In genomic region chr13:48659254-48660220, GRCm38 (mm10) we compare ENCODE assay signal across 9 mouse cellular contexts. TPM values are rescaled to one million over a fixed set of nuclear protein-coding genes. Genes with fewer than 3 reads are reported as not detected.
DNase-seq lines count a peak whose midpoint lies in the region; ATAC-seq lines count a peak whose summit lies in the region.
"Had no signal": no experiment of that assay in that cellular context is flagged by ENCODE, and none has a peak within 500 bp of the region (broad histone marks: within the 10 kb centered on the region; RNA-seq: fewer than 3 reads in every experiment).

No protein-coding gene starts in this region.

- ATAC-seq in lung, embryonic 15.5 days (ENCODE audit: borderline replicate concordance, extremely low read depth, low FRiP score, low TSS enrichment): no peak
- ATAC-seq in heart, embryonic 16.5 days (replicated peaks; ENCODE audit: extremely low read depth, insufficient read depth, low FRiP score): no peak
- ATAC-seq in liver, embryonic 16.5 days (ENCODE audit: low read depth): no peak

- H3K4me3 ChIP-seq in lung, embryonic 15.5 days: peak overlapping the region; percentile 16
- peak overlapping the region; percentile 36 for H3K4me3 ChIP-seq in heart, embryonic 16.5 days (ENCODE audit: low read length)
- peak overlapping the region; percentile 6; the same call in 1 of the 2 replicates for H3K4me3 ChIP-seq in liver, embryonic 16.5 days (ENCODE audit: low read depth, low read length)

- no peak overlapping the region for H3K27ac ChIP-seq in lung, embryonic 15.5 days
- H3K27ac ChIP-seq in heart, embryonic 16.5 days (ENCODE audit: low read length): no peak overlapping the region
- no peak overlapping the region for H3K27ac ChIP-seq in liver, embryonic 16.5 days (ENCODE audit: low read length)

- peaks cover 35% of the 10 kb centered on the region for H3K4me1 ChIP-seq in lung, embryonic 15.5 days
- peaks cover 15% of the 10 kb centered on the region for H3K4me1 ChIP-seq in heart, embryonic 16.5 days (ENCODE audit: control insufficient read depth, insufficient read depth, low read length)
- no peaks in the 10 kb centered on the region; the same call in 1 of the 2 replicates for H3K4me1 ChIP-seq in liver, embryonic 16.5 days (ENCODE audit: control insufficient read depth, low read depth, low read length)

- 2% methylated on average over 38 of the region's 38 CpGs for WGBS in lung, embryonic 15.5 days
- WGBS in heart, embryonic 16.5 days: 2% methylated on average over 38 of the region's 38 CpGs
- WGBS in liver, embryonic 16.5 days (ENCODE audit: insufficient replicate concordance): 1% methylated on average over 38 of the region's 38 CpGs

- no peaks in the 10 kb centered on the region for H3K36me3 ChIP-seq in lung, embryonic 15.5 days
- H3K36me3 ChIP-seq in heart, embryonic 16.5 days (ENCODE audit: control insufficient read depth, insufficient read depth): no peaks in the 10 kb centered on the region
- no peaks in the 10 kb centered on the region for H3K36me3 ChIP-seq in liver, embryonic 16.5 days (ENCODE audit: control insufficient read depth, insufficient read depth)

- no peaks in the 10 kb centered on the region for H3K9me3 ChIP-seq in lung, embryonic 15.5 days
- no peaks in the 10 kb centered on the region for H3K9me3 ChIP-seq in heart, embryonic 16.5 days (replicated peaks; ENCODE audit: control insufficient read depth, low read length)
- H3K9me3 ChIP-seq in liver, embryonic 16.5 days (replicated peaks; ENCODE audit: control insufficient read depth, low read length): no peaks in the 10 kb centered on the region

- peaks cover 97% of the 10 kb centered on the region for H3K27me3 ChIP-seq in lung, embryonic 15.5 days
- peaks cover 96% of the 10 kb centered on the region for H3K27me3 ChIP-seq in heart, embryonic 16.5 days (ENCODE audit: control insufficient read depth, insufficient read depth, low read length)
- H3K27me3 ChIP-seq in liver, embryonic 16.5 days (ENCODE audit: control insufficient read depth, insufficient read depth, low read depth, low read length): peaks cover 93% of the 10 kb centered on the region

- peak overlapping the region; percentile 49 for H3K4me2 ChIP-seq in lung, embryonic 15.5 days
- H3K4me2 ChIP-seq in heart, embryonic 16.5 days (ENCODE audit: low read depth, low read length): peak overlapping the region; percentile 51
- 0 out of 2 replicates have a peak overlapping the region, but pooled peaks have one; percentile 21 for H3K4me2 ChIP-seq in liver, embryonic 16.5 days (ENCODE audit: low read depth, low read length)

- DNase-seq in lung, postnatal 25 days (ENCODE audit: low spot score): no peak
- DNase-seq in embryo, embryonic 9.5 days (ENCODE audit: extremely low spot score): peak; percentile 53
- no peak for DNase-seq in cerebellum, postnatal 4 days (ENCODE audit: low spot score in 2 of 2)
- no peak for DNase-seq in ovary, adult 18-20 months (ENCODE audit: low spot score)
- DNase-seq in T-cell, adult 2 months (ENCODE audit: low spot score): no peak

- H3K9ac ChIP-seq in lung, embryonic 15.5 days: no peak overlapping the region
- H3K9ac ChIP-seq in heart, embryonic 16.5 days (ENCODE audit: low read length): no peak overlapping the region
- H3K9ac ChIP-seq in liver, embryonic 16.5 days (ENCODE audit: low read depth, low read length): no peak overlapping the region

RNA-seq across cellular contexts. Expression of gene Barx1, which starts 3.3 kb away (rescaled TPM):
- polyA plus RNA-seq in lung, embryonic 15.5 days (2015; fragmentation: Nextera tagmentation; extraction: Ambion mirVana): 0.45 and 0.90 TPM in 2 replicates
- polyA plus RNA-seq in heart, embryonic 16.5 days (2015; fragmentation: Nextera tagmentation; extraction: Ambion mirVana): 0.17 and 0.33 TPM in 2 replicates
- 0.19 TPM in 2 replicates for polyA plus RNA-seq in liver, embryonic 16.5 days (2015; fragmentation: Nextera tagmentation; extraction: Ambion mirVana)
- polyA plus RNA-seq: neural tube, embryonic 14.5 days had no signal

RNA-seq across cellular contexts. Expression of gene Ptpdc1, which starts 34.1 kb away (rescaled TPM):
- polyA plus RNA-seq in lung, embryonic 15.5 days (2015; fragmentation: Nextera tagmentation; extraction: Ambion mirVana): 9.4 and 10.3 TPM in 2 replicates
- 4.8 and 5.2 TPM in 2 replicates for polyA plus RNA-seq in heart, embryonic 16.5 days (2015; fragmentation: Nextera tagmentation; extraction: Ambion mirVana)
- polyA plus RNA-seq in liver, embryonic 16.5 days (2015; fragmentation: Nextera tagmentation; extraction: Ambion mirVana): 0.33 and 0.64 TPM in 2 replicates
